Mouse (Mus musculus): ENCODE results near the gene Pnp2. TPM values are rescaled to one million over a fixed set of nuclear protein-coding genes. Genes with fewer than 3 reads are reported as not detected.
A peak's percentile ranks its signal among the peaks of the same experiment; 100 is the strongest.

Gene Pnp2
- total RNA-seq, 4 experiments from 2014 or later, result 0.29 to 0.64 (median 0.52) TPM; not detected in 1

DNA sequence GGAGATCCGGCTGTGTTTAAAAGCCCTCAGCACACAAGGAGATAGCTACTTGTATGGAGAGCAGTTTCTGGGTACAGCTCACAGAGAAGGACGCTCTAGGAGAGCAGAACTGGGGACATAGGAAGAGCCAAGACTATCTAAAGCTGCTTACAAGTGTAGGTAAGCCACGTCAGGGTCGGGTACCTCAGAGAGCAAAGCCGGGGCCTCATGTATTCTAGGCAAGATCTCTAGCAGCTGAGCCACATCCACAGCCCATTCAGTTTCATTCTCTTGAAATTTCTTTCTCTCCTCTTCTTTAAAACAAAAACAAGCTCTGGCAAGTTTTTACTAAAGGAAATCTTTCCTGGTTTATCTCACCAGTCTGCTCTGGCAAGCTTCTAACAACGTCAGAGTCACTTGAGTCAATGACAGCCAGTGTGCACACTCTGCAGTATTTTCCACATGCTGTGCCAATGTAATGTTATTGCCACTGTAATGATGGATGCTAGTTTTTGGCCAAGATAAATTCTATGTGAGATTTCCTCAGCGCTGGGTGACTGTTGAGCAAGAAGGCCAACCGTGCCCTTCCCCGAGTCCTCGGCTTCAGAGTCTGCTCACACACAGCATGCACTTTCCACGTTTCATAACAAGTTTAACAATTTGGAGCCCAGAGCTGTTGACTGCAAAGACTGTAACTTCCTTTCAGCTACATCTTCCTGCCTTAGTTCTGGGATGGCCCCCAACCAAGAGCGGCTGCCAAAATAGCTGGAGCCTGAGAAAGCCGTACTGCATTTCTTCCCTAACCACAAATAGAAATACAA, 52.3 kb downstream of the Pnp2 start:
- DNase-seq (ENCODE audit: low spot score in 2 of 2), result peak; percentile 30 to 57

DNA sequence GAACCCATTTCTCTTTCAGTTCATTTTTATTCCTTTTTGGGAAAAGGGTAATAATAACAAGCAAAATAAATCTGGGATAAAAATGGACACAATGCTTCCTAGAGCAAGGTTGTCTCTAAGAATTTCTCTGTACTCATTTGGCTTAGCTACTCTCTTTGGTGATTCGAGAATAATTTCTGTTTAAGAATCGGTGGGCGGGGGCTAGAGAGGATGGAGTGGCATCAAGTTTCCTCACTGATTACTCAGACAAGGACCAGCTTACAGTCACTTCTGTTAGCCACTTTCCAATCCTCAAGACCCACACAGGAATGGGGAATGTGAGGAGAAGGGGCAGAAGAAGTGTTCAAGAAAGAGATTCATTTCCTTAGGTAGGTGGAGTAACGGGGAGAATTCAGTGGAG, 53.0 kb downstream of the Pnp2 start:
- DNase-seq (ENCODE audit: low spot score in 2 of 2), result no peak

- DNase-seq (ENCODE audit: low spot score in 2 of 2), result no peak
Observed at GRCm38 (mm10) chr14:51009572-51009971, 53.8 kb downstream of the Pnp2 start.

Other genes with a start within 250 kb of the Pnp2 start
- not detected for gene Olfr748, start 248.6 kb upstream of the Pnp2 start, total RNA-seq (2022)
- gene Olfr749, start 210.9 kb upstream of the Pnp2 start, total RNA-seq (2022), result not detected
- gene Ttc5, start 170.5 kb upstream of the Pnp2 start, total RNA-seq (2022), result 1 to 10 TPM; 3.7 to 6.8 (median 5.7) TPM
- not detected for gene Ccnb1ip1, start 148.3 kb upstream of the Pnp2 start, total RNA-seq (2022)
- 10 to 100 TPM in 1 of 4 experiments, 1 to 10 TPM in 3; 7.9 to 10.2 (median 8.3) TPM for gene Parp2, start 148.2 kb upstream of the Pnp2 start, total RNA-seq (2022)
- 1 to 10 TPM; 7.2 to 9.4 (median 8.4) TPM for gene Tep1, start 85.4 kb upstream of the Pnp2 start, total RNA-seq (2022)
- gene Klhl33, start 58.5 kb upstream of the Pnp2 start, total RNA-seq (2022), result 10 to 100 TPM; 73.7 to 90.4 (median 77.6) TPM
- 10 to 100 TPM; 42.4 to 63.1 (median 48.7) TPM for gene Osgep, start 31.1 kb upstream of the Pnp2 start, total RNA-seq (2022)
- 10 to 100 TPM; 30.8 to 35.9 (median 33.3) TPM for gene Apex1, start 31.0 kb upstream of the Pnp2 start, total RNA-seq (2022)
- 10 to 100 TPM; 12.4 to 19.8 (median 18.4) TPM for gene Pip4p1, start 25.1 kb upstream of the Pnp2 start, total RNA-seq (2022)
- 1 to 10 TPM; 2.2 to 4.4 (median 3.2) TPM for gene Pnp, start 24.9 kb upstream of the Pnp2 start, total RNA-seq (2022)
- 1 to 10 TPM; 2.1 to 5.2 (median 3.3) TPM for gene Gm49342, start 11.5 kb upstream of the Pnp2 start, total RNA-seq (2022)
- not detected for gene Rnase10, start 51.8 kb downstream of the Pnp2 start, total RNA-seq (2022)
- gene Rnase9, start 85.9 kb downstream of the Pnp2 start, total RNA-seq (2022), result not detected
- not detected for gene Rnase11, start 94.2 kb downstream of the Pnp2 start, total RNA-seq (2022)
- not detected for gene Rnase12, start 101.7 kb downstream of the Pnp2 start, total RNA-seq (2022)
- not detected for gene Olfr750, start 118.4 kb downstream of the Pnp2 start, total RNA-seq (2022)
- gene Rnase4, start 135.1 kb downstream of the Pnp2 start, total RNA-seq (2022), result 10 to 100 TPM; 17.3 to 32.3 (median 23.6) TPM
- 1 to 10 TPM; 1.2 to 3.0 (median 1.6) TPM for gene Ang, start 135.2 kb downstream of the Pnp2 start, total RNA-seq (2022)
- not detected for gene Eddm3b, start 158.4 kb downstream of the Pnp2 start, total RNA-seq (2022)
- not detected for gene Rnase6, start 167.9 kb downstream of the Pnp2 start, total RNA-seq (2022)
- gene Rnase1, start 190.8 kb downstream of the Pnp2 start, total RNA-seq (2022), result not detected
- gene Rnase2b, start 206.3 kb downstream of the Pnp2 start, total RNA-seq (2022), result not detected
- gene Ang2, start 243.2 kb downstream of the Pnp2 start, total RNA-seq (2022), result not detected
- gene Ear14, start 247.4 kb downstream of the Pnp2 start, total RNA-seq (2022), result not detected

All from gastrocnemius, adult 8-10 months (tissue).